Comparison of ENCODE assay signal across 8 mouse cellular contexts in the genomic region with DNA sequence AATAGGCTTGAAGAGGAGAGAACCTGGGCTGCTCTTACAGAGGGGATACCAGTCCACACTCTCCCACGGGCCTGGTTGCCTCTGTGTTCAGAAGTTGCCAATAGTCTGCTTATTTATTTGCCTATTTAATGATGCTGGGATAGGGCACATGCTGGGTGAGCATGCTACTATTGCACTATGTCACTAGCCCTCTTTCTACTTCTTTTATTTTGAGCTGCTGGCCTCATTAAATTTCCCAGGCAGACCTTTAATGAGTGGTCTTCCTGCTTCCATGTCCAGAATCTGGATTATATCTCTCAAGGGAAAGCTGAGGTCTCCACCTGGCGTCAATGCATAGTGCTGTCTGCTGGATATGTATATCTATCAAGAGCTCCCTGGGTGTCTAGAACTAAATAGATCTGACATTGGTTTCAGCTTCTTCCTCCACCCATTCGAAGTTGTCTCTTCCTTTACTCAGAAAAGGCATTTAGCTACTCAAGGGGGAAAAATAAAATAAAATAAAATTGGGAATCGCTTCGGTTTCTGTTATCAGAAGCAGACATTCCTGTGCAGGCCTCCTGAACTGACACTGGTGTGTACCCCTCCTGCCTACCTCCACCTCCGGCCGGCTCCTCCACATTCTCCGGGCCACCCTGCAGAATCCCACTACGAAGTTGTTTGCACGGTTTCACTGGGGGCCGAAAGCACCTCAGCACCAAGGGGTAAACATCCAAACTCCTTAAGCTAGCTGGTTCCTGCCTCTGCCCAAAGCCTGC. TPM values are rescaled to one million over a fixed set of nuclear protein-coding genes. Genes with fewer than 3 reads are reported as not detected.
DNase-seq lines count a peak whose midpoint lies in the region; ATAC-seq and TF ChIP-seq lines count a peak whose summit lies in the region.

No protein-coding gene starts in this region.

- peak; percentile 71 for ATAC-seq in liver, embryonic 12.5 days

- no peaks in the 10 kb centered on the region for H3K27me3 ChIP-seq in thymus, adult 2 months (ENCODE audit: control insufficient read depth, insufficient read depth, low read length)
- no peaks in the 10 kb centered on the region for H3K27me3 ChIP-seq in liver, embryonic 12.5 days (replicated peaks)

- WGBS in thymus, adult 2 months: 11% methylated on average over 11 of the region's 11 CpGs
- 11% methylated on average over 11 of the region's 11 CpGs for WGBS in liver, embryonic 12.5 days (ENCODE audit: insufficient replicate concordance)

- peak overlapping the region; percentile 70 for H3K9ac ChIP-seq in liver, embryonic 12.5 days

- DNase-seq in cerebellum, adult 9-10 months: peak; percentile 63
- DNase-seq in cerebellum, adult 8-10 months: no peak
- no peak for DNase-seq in thymus, adult 2 months
- DNase-seq in thymus, postnatal 0 days (ENCODE audit: low spot score): no peak
- DNase-seq in left cerebral cortex, adult 9 months (ENCODE audit: low spot score in 2 of 2): no peak
- DNase-seq in adrenal gland, adult (ENCODE audit: inconsistent age in 2 of 2, low spot score in 1 of 2): no peak
- DNase-seq in cerebellum, postnatal 4 days (ENCODE audit: low spot score in 2 of 2): no peak

- peak overlapping the region; percentile 90 for H3K4me2 ChIP-seq in liver, embryonic 12.5 days

- H3K4me1 ChIP-seq in thymus, adult 2 months (replicated peaks; ENCODE audit: control insufficient read depth, insufficient read depth, low read length): peaks cover 15% of the 10 kb centered on the region
- peaks cover 27% of the 10 kb centered on the region for H3K4me1 ChIP-seq in liver, embryonic 12.5 days

- peak overlapping the region; percentile 57 for H3K4me3 ChIP-seq in thymus, adult 2 months (ENCODE audit: control insufficient read depth, insufficient read depth, low read length)
- peak overlapping the region; percentile 65 for H3K4me3 ChIP-seq in liver, embryonic 12.5 days

- TF ChIP-seq CTCF in thymus, adult 2 months (IDR thresholded peaks at IDR 0.05; ENCODE audit: borderline replicate concordance, control insufficient read depth, extremely low read depth, insufficient read depth, low read length, poor library complexity): no peak

- H3K36me3 ChIP-seq in thymus, adult 2 months (ENCODE audit: control insufficient read depth, insufficient read depth, low read length): no peaks in the 10 kb centered on the region
- H3K36me3 ChIP-seq in liver, embryonic 12.5 days: 0 out of 2 replicates have a peak, but pooled peaks cover 2% of the 10 kb centered on the region

- no peak for TF ChIP-seq POLR2A in thymus, adult 2 months (IDR thresholded peaks at IDR 0.05; ENCODE audit: control insufficient read depth, extremely low read depth, insufficient read depth, low read length, poor library complexity)

- no peaks in the 10 kb centered on the region for H3K9me3 ChIP-seq in liver, embryonic 12.5 days (replicated peaks)

- no peak overlapping the region for H3K27ac ChIP-seq in thymus, adult 2 months (ENCODE audit: control insufficient read depth, insufficient read depth, low read length)
- H3K27ac ChIP-seq in liver, embryonic 12.5 days: no peak overlapping the region

RNA-seq across cellular contexts. Expression of gene Stard5, which starts 0.5 kb away (rescaled TPM):
- 15.8 and 17.8 TPM in 2 replicates for polyA plus RNA-seq in thymus, adult 2 months (2012; rRNA removed)
- polyA plus RNA-seq in thymus, postnatal 0 days (2015; fragmentation: Nextera tagmentation; extraction: Ambion mirVana): 47.3 and 47.4 TPM in 2 replicates
- 7.6 and 7.9 TPM in 2 replicates for polyA plus RNA-seq in liver, embryonic 12.5 days (2016; fragmentation: Nextera tagmentation; extraction: Ambion mirVana)

RNA-seq across cellular contexts. Expression of gene Tmc3, which starts 46.5 kb away (rescaled TPM):
- 0.51 and 0.54 TPM in 2 replicates for polyA plus RNA-seq in thymus, adult 2 months (2012; rRNA removed)
- polyA plus RNA-seq in thymus, postnatal 0 days (2015; fragmentation: Nextera tagmentation; extraction: Ambion mirVana): 1.8 and 2.0 TPM in 2 replicates
- 0.23 and 0.46 TPM in 2 replicates for polyA plus RNA-seq in liver, embryonic 12.5 days (2016; fragmentation: Nextera tagmentation; extraction: Ambion mirVana)
